Mouse (Mus musculus) lung, adult 2 months (tissue): ENCODE results near the gene Tubgcp6. TPM values are rescaled to one million over a fixed set of nuclear protein-coding genes. Genes with fewer than 3 reads are reported as not detected.
A peak's percentile ranks its signal among the peaks of the same experiment; 100 is the strongest.

ENCODE experiments used
- DNase-seq: peaks from one replicate; pipeline ENCODE4 v3.0.0; 2022
- H3K4me1 ChIP-seq: fragments of 200-500 bp; 2 replicates; pipeline ENCODE4 v1.6.1; 2011; ENCODE audit warnings: low read length; ENCODE audit not compliant: control insufficient read depth, insufficient read depth
- H3K4me3 ChIP-seq: fragments of 200-500 bp; replicated peaks from 2 replicates; pipeline ENCODE3; 2011; ENCODE audit warnings: low read depth, mild to moderate bottlenecking, control low read depth, low read length; ENCODE audit errors: extremely low read depth
- CTCF ChIP-seq: fragments of 200-500 bp; IDR thresholded peaks from 2 replicates; pipeline ENCODE4 v1.5.1; 2011; ENCODE audit warnings: mild to moderate bottlenecking, low read length, control low read depth; ENCODE audit not compliant: insufficient read depth
- POLR2A ChIP-seq: fragments of 200-500 bp; IDR thresholded peaks from 2 replicates; pipeline ENCODE4 v1.6.1; 2011; ENCODE audit warnings: low read depth, mild to moderate bottlenecking, control low read depth, low read length, borderline replicate concordance; ENCODE audit errors: extremely low read depth
- WGBS: fragments of 180-500 bp; shearing (Covaris S2); methylation state at CpG from one replicate; pipeline ENCODE4 v1.1.7; 2018; 5-methylcytosine and 5-hydroxymethylcytosine counted together
- polyA plus RNA-seq: library from polyadenylated mRNA; depleted of rRNA; stranded (reverse); fragments of >200 nt; gene quantifications from 2 replicates; pipeline ENCODE4 v1.2.3, GENCODE M21; 2012; rRNA removed

Tubgcp6 gene
- polyA plus RNA-seq, 1 experiment: 30.3 TPM

DNA sequence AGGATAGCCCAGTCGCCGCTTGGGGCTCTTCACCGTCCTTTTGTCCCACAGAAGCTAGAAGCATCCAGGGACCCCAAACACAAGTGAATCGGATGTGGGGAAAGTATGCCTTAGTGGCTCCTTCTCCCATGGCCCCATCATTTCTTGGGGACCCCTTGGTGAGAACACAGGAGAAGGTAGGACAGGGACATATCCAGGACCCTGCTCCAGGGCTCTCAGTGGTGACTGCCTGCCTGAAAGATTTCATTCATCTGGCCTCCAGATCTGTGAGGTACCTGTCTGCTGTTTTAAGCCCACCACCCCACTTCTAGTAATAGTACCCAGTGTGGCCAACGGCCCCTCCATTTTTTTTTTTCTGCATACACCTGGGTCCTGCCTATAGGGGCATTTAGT is 60.4 kb downstream of the Tubgcp6 start:
- Histone ChIP-seq H3K4me3 (no peak overlapping the region), H3K4me1 (peaks cover 3% of the 10 kb centered on the region; the same call in 1 of the 2 replicates)
- DNase-seq: no peak
- TF ChIP-seq POLR2A: no peak
- TF ChIP-seq CTCF: no peak
- WGBS: 79% methylated on average over 5 of the region's 5 CpGs

DNA sequence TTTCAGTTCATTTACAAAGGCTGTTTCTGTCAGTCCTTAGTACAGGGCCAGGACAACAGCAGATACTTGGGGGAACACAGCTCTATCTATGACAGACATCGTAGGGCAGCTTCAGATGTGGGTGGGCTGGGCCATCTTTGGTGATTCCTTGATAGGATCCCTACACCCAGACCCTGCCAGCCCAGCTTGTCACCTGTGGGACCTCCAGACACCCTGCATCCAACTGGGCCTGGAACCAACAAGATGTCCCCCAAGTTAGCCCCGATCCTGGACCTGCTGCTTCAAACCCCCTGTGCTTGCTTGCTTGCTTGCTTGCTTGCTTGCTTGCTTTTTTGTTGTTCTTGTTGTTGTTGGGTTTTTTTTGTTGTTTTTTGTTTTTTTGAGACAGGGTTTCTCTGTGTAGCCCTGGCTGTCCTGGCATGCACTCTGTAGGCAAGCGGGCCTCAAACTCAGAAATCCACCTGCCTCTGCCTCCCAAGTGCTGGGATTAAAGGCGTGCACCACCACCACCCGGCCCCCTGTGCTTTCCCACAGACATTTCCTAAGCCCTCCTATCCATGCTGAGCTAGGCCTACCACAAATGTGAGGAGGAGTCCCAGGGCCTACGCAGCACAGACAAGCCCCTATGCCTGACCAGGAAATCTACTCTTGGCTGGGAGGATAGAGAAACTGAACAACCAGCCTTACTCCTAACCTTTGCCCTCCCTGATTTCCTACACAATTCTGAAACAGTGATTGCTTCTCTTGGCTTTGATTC is 61.0 kb downstream of the Tubgcp6 start:
- Histone ChIP-seq H3K4me3 (no peak overlapping the region), H3K4me1 (peaks cover 2% of the 10 kb centered on the region; the same call in 1 of the 2 replicates)
- TF ChIP-seq POLR2A: no peak
- no peak for TF ChIP-seq CTCF
- 89% methylated on average over 6 of the region's 6 CpGs for WGBS
- DNase-seq: no peak

DNA sequence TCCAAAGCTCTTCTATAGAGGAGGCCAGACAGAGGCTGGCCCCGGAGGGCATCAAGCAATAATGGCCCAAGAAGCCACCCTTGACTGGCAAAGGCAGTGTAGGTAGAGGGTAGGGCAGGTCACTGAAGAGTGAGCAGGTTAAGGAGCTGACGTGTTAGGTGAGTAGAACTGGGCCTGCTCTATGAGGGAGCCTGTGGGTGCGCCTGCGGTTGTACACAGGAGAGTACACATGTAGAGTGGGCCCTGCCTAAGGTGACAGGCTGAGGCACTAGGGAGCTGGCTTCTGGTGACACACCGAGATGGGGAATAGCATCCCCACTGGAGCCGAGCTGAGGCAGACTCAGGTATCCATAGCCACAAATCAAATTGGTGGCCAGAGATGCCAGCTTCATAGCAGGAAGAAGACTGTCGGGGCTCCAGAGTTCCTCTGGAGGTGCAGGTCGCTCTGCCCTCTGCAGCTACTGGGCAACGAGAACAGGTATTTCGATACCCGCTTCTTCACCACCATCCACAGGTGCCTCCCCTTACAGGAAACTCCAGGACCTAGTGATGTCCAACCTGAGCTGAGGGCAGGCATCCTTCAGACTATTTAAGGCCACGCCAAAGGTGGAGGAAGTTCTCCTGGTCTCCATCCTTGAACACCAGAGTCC is 62.0 kb downstream of the Tubgcp6 start:
- DNase-seq: no peak
- peaks cover 2% of the 10 kb centered on the region; the same call in 1 of the 2 replicates for H3K4me1 ChIP-seq
- no peak overlapping the region for H3K4me3 ChIP-seq
- WGBS: 86% methylated on average over 12 of the region's 12 CpGs
- TF ChIP-seq POLR2A: no peak
- no peak for TF ChIP-seq CTCF

DNA sequence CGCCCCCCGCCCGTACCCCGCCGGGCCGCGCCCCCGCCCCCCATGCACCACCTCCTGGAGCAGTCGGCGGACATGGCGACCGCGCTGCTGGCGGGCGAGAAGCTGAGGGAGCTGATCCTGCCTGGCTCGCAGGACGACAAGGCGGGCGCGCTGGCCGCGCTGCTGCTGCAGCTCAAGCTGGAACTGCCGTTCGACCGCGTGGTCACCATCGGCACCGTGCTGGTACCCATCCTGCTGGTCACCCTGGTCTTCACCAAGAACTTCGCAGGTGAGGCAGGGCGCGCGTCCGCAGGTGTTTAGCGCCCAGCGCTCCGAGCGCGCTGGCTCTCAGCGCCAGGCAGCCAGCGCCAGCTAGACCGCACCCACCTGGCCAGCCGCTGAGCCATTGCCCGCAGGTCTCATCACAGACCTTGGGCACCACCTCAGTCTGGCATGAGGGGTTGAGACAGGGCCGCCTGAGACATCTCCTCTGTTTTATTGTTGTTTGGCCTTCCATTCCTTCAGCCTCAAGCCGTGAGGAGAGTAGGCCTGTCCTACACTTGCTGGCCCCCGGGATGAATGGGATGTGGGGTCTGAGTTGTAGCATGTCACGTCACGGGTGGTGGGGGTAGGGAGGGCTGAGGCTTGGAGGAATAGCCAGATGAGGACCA is 62.8 kb downstream of the Tubgcp6 start:
- TF ChIP-seq CTCF: no peak
- TF ChIP-seq POLR2A: no peak
- peak; percentile 25 for DNase-seq
- peak overlapping the region; percentile 54 for H3K4me3 ChIP-seq
- 2% methylated on average over 39 of the region's 48 CpGs for WGBS
- H3K4me1 ChIP-seq: peaks cover 2% of the 10 kb centered on the region; the same call in 1 of the 2 replicates

DNA sequence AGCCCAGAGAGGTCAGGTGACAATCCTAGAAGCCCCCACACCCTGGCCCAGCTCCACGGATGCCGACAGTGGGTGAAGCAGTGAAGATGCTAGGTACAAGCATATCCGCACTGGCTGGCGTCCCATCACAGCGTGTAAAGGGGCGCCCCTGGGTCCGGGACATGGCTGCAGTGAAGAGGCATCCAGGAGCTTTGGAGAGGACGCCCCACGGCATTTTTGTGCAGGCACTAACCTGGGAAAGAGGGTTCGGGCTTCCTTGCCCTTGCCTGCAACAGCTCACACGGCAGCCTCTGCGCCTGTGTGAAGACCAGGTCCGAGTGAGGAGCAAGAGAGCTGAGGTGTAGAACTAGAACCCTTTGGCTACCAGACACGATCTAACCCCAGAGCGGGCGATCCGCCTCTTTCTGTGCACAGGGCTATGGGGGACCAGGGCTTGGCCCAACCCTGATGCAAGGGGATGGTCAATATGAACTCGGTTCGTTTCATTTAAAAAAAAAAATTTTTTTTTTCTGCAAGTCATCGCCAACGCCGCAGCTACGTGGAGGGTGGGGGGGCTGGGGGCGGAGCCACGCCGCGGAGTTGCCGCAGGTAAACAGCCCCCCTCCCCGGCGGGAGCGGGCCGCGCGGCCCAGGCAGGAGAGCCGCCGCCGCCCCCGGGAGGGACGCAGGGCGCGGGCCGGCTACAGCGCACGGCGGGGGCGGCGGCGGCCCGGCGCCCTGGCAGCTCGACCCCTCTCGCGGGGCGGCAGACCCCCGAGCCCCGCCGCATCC is 63.6 kb downstream of the Tubgcp6 start, which contains the start of gene Panx2:
Panx2 (plus strand) TSS at position 574 of the 771 bp plus-strand sequence.
- peak; percentile 7 for DNase-seq
- no peak for TF ChIP-seq POLR2A
- no peak for TF ChIP-seq CTCF
- WGBS: 2% methylated on average over 36 of the region's 57 CpGs
- peak within 1 kb of the TSS; percentile 54 for H3K4me3 ChIP-seq
- H3K4me1 ChIP-seq: peaks cover 2% of the 10 kb centered on the region; the same call in 1 of the 2 replicates

DNA sequence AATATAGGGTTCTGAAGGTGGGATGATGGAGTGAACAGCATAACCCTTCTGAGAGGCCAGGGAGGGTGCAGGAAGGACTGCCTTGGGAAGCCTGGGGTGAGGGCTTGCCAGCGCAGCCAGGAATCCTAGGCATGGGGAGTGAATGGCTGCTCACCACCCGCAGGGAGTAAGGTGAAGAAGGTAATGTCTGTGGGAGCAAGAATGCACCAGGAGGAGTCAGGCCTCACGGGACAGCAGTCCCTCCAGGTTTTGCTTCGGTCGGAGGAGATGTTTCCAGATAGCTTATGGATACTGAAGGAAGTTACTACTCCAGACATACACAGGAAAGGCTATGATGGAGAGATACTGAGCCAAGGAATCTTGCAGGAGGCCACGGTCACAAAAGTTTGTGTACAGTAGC is 64.2 kb downstream of the Tubgcp6 start:
- Histone ChIP-seq H3K4me1 (peaks cover 2% of the 10 kb centered on the region; the same call in 1 of the 2 replicates), H3K4me3 (no peak overlapping the region)
- 26% methylated on average over 6 of the region's 6 CpGs for WGBS
- no peak for TF ChIP-seq CTCF
- TF ChIP-seq POLR2A: no peak
- DNase-seq: peak; percentile 1

DNA sequence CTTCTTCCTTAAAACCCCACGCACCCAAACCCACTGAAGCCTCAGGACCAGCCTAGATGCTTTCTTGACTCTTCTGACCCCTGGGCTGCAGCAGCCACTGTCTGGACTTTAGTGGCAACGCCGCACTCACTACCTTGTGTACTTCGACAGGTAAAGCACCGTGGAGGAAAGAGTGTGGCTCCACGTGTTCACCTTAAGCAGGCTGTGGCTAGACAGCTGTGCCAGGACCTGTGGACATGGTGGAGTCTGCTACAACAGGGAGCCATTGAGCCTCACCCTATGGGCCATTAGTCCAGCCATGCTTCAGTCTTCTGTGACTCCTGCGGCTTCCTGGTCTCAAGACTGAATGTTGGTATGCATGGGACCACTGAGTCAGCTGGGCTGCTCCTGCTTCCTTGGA is 68.2 kb downstream of the Tubgcp6 start:
- no peak for DNase-seq
- no peak overlapping the region for H3K4me3 ChIP-seq
- H3K4me1 ChIP-seq: no peaks in the 10 kb centered on the region
- 84% methylated on average over 7 of the region's 7 CpGs for WGBS
- TF ChIP-seq POLR2A: no peak

Other genes with a start within 250 kb of the Tubgcp6 start
- gene Ttll8, start 168.7 kb downstream of the Tubgcp6 start, polyA plus RNA-seq: 0.45 and 0.65 TPM in 2 replicates
- gene Mlc1, start 144.1 kb downstream of the Tubgcp6 start, polyA plus RNA-seq: 29.5 and 30.2 TPM in 2 replicates
- gene Mov10l1, start 140.2 kb downstream of the Tubgcp6 start, polyA plus RNA-seq: 0.23 and 0.43 TPM in 2 replicates
- gene Panx2, start 63.4 kb downstream of the Tubgcp6 start, polyA plus RNA-seq: 0.28 and 0.36 TPM in 2 replicates
- 49.3 and 64.3 TPM in 2 replicates for gene Trabd, start 48.0 kb downstream of the Tubgcp6 start, polyA plus RNA-seq
- gene Selenoo, start 34.0 kb downstream of the Tubgcp6 start, polyA plus RNA-seq: 37.1 and 42.8 TPM in 2 replicates
- 39.8 and 46.9 TPM in 2 replicates for gene Hdac10, start 5.6 kb upstream of the Tubgcp6 start, polyA plus RNA-seq
- gene Mapk12, start 17.6 kb upstream of the Tubgcp6 start, polyA plus RNA-seq: 28.2 and 32.2 TPM in 2 replicates
- 13.7 and 14.0 TPM in 2 replicates for gene Mapk11, start 26.5 kb upstream of the Tubgcp6 start, polyA plus RNA-seq
- gene Plxnb2, start 57.7 kb upstream of the Tubgcp6 start, polyA plus RNA-seq: 204 and 210 TPM in 2 replicates
- gene Dennd6b, start 73.4 kb upstream of the Tubgcp6 start, polyA plus RNA-seq: 15.6 and 17.2 TPM in 2 replicates
- 153 and 372 TPM in 2 replicates for gene Ppp6r2, start 88.4 kb upstream of the Tubgcp6 start, polyA plus RNA-seq
- 188 and 208 TPM in 2 replicates for gene Sbf1, start 192.2 kb upstream of the Tubgcp6 start, polyA plus RNA-seq
- gene Adm2, start 199.6 kb upstream of the Tubgcp6 start, polyA plus RNA-seq: 0.14 and 0.75 TPM in 2 replicates
- 0.24 and 1.2 TPM in 2 replicates for gene Miox, start 211.3 kb upstream of the Tubgcp6 start, polyA plus RNA-seq
- gene Lmf2, start 232.5 kb upstream of the Tubgcp6 start, polyA plus RNA-seq: 81.7 and 84.4 TPM in 2 replicates
- gene Ncaph2, start 232.6 kb upstream of the Tubgcp6 start, polyA plus RNA-seq: 105 and 117 TPM in 2 replicates